Mouse (Mus musculus): ENCODE data around the gene Wipf3.

Wipf3 gene

DNA sequence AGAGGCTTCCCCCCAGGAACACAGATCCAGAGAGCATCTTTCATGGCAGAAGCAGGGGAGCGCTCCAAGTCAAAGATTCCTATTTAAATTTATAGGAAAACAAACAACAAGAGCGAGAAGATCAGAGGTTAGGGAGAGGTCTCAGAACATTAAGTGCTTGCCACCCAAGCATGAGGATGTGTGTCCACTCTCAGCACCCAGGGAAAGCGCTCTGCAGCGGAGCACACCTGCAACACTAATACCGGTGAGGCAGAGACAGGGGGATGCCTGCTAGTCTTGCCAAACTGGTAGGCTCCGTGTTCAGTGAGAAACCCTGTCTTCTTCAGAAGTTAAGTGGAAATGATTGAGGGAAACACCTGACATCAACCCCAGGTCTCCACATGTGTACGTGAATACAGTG lies 110.0 kb downstream of the Wipf3 start:
- DNase-seq, result no peak

DNA sequence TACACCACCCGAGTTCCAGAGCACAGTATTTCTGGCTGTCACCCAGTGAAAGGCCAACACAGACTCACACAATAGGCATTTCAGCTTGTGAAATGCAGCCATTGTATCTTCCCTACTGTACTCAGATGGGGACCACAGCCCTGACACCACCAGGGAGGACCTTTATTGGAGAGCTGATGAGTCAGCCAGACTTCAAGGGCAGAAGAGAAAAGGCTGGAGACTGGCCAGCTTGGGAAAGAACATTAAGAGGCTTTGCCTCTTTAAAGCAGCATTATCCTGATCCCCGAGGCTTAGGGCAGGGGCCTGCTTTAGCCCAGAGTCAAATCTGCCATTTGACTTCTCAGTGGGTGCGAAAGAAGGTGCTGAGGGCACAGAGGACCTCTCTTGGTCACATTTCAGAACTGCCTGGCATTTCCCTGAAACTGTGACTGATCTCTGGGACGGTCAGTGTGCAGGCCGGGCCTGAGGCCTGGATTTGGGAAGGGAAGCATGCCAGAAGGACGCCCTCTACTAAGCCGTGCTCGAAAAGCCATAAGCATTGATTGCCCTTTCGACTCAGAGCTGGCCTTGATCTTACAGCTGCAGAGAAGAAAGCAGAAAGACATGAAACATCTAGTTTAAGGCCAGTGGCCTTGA lies 111.0 kb downstream of the Wipf3 start:
- DNase-seq, result no peak

- DNase-seq, result no peak
These were observed 113.4 kb downstream of the Wipf3 start for GRCm38 (mm10) chr6:54542836-54543235.

- no peak for DNase-seq
These were observed 114.2 kb downstream of the Wipf3 start for GRCm38 (mm10) chr6:54543646-54544045.

GRCm38 (mm10) chr6:54548314-54549019 lies 119.1 kb downstream of the Wipf3 start:
- no peak for DNase-seq

GRCm38 (mm10) chr6:54549311-54549710 lies 119.9 kb downstream of the Wipf3 start:
- DNase-seq, result no peak

DNA sequence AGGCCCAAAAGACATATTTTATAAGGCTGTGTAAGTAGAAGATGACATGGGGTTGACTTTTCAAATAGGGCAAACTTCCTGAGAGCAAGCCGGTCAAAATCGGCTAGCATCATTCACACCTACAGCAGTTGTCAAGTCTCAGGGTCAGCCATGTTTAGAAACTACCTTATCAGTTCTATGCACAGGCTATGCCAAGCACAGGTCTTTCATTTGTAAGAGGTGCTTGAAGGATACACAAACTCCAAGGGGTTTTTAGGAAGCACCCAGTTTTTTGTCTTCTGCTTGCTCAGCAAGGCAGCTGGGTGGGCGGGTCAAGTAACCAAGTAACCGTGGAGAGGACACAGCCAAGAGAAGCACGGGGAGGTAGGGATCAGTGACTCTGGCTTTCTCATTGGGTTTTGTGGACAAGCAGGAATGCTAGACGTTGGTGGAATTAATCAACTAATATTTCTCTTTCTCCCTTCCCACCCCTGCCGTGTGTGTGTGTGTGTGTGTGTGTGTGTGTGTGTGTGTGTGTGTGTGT lies 121.5 kb downstream of the Wipf3 start:
- no peak for DNase-seq

DNA sequence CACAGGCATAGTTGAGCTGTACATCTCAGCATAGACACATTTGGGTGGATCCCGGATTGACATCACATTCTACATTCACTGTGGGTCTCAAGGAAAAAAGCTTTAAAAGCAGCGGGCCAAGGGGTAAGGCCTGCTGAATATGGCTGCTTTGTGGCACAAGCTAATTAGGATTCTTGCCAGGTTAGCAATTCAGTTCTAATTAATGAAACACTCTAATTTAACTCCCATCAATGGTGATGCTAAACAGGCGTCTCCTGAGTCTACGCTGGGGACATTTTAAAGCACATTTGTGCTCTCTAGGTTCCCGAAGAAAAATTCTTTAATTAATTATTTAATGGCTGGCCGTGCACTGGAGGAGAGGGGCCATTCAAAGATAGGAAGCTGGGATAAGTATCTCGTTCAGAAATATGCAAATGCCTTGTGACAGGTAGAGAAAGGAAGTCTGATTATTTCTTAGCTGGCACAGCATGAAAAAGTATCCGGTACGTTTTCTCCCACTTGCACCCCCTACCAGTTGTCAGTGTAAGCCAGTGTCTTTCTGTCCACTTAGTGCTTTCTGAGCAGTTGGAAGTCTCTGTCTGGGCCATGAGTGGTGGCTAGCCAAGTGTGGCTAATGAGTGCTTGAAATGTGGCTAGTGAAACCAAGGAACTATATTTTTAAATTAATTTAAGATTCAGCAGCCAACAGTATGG lies 123.5 kb downstream of the Wipf3 start:
- no peak for DNase-seq
